Mouse (Mus musculus): ENCODE data around the gene Lrrc47. TPM values are rescaled to one million over a fixed set of nuclear protein-coding genes. Genes with fewer than 3 reads are reported as not detected.
A peak's percentile ranks its signal among the peaks of the same experiment; 100 is the strongest.

The Lrrc47 gene
- total RNA-seq (2021), result 10 to 100 TPM; 26.3 to 27.8 TPM
- long read RNA-seq, experiment 1, transcript Lrrc47-205 (7 exons, 3,468 nt), result major isoform, 17 of 51 reads
- long read RNA-seq, experiment 1, partial matches to known transcripts, result 7 of 51 reads
- long read RNA-seq, experiment 1, other reads (novel, unspliced or antisense), result 27 of 51 reads
- long read RNA-seq, experiment 2, transcript Lrrc47-205 (7 exons, 3,468 nt), result major isoform, 19 of 54 reads
- long read RNA-seq, experiment 2, partial matches to known transcripts, result 9 of 54 reads
- long read RNA-seq, experiment 2, other reads (novel, unspliced or antisense), result 26 of 54 reads

GRCm38 (mm10) chr4:154011646-154012089 lies at the start of gene Lrrc47:
Lrrc47 (plus strand) TSS chr4:154011731.
- DNase-seq (ENCODE audit: low spot score), result peak; percentile 85

GRCm38 (mm10) chr4:153962631-153963030 lies 48.9 kb upstream of the Lrrc47 start:
- no peak for DNase-seq (ENCODE audit: low spot score)

GRCm38 (mm10) chr4:153966651-153967050 lies 44.9 kb upstream of the Lrrc47 start:
- DNase-seq (ENCODE audit: low spot score), result no peak

- no peak for DNase-seq (ENCODE audit: low spot score)
Measured at GRCm38 (mm10) chr4:153967556-153967955, 44.0 kb upstream of the Lrrc47 start.

GRCm38 (mm10) chr4:153968063-153968462 lies 43.5 kb upstream of the Lrrc47 start:
- DNase-seq (ENCODE audit: low spot score), result no peak

- DNase-seq (ENCODE audit: low spot score), result peak; percentile 93
Measured at GRCm38 (mm10) chr4:153974431-153975291, 36.9 kb upstream of the Lrrc47 start, which contains the start of the genes Dffb and Cep104. Dffb (minus strand) TSS chr4:153975126. Cep104 (plus strand) TSS chr4:153975194.

- DNase-seq (ENCODE audit: low spot score), result no peak
Measured at GRCm38 (mm10) chr4:153975292-153975662, 36.3 kb upstream of the Lrrc47 start.

- DNase-seq (ENCODE audit: low spot score), result no peak
Measured at GRCm38 (mm10) chr4:153975768-153976167, 35.8 kb upstream of the Lrrc47 start.

- DNase-seq (ENCODE audit: low spot score), result no peak
Measured at GRCm38 (mm10) chr4:153979243-153979642, 32.3 kb upstream of the Lrrc47 start.

- no peak for DNase-seq (ENCODE audit: low spot score)
Measured at GRCm38 (mm10) chr4:153980470-153980869, 31.1 kb upstream of the Lrrc47 start.

- no peak for DNase-seq (ENCODE audit: low spot score)
Measured at GRCm38 (mm10) chr4:153992715-153993114, 18.8 kb upstream of the Lrrc47 start.

- DNase-seq (ENCODE audit: low spot score), result no peak
Measured at GRCm38 (mm10) chr4:153993505-153993904, 18.0 kb upstream of the Lrrc47 start.

- DNase-seq (ENCODE audit: low spot score), result no peak
Measured at GRCm38 (mm10) chr4:154005488-154005887, 6.0 kb upstream of the Lrrc47 start.

- no peak for DNase-seq (ENCODE audit: low spot score)
Measured at GRCm38 (mm10) chr4:154006264-154006663, 5.3 kb upstream of the Lrrc47 start.

GRCm38 (mm10) chr4:154007759-154008158 lies 3.8 kb upstream of the Lrrc47 start:
- DNase-seq (ENCODE audit: low spot score), result no peak

- no peak for DNase-seq (ENCODE audit: low spot score)
Measured at GRCm38 (mm10) chr4:154010907-154011645, 455 bp upstream of the Lrrc47 start.

- no peak for DNase-seq (ENCODE audit: low spot score)
Measured at GRCm38 (mm10) chr4:154012132-154012882, 776 bp downstream of the Lrrc47 start.

- DNase-seq (ENCODE audit: low spot score), result peak; percentile 47
Measured at GRCm38 (mm10) chr4:154015476-154015875, 3.9 kb downstream of the Lrrc47 start.

GRCm38 (mm10) chr4:154019571-154019970 lies 8.0 kb downstream of the Lrrc47 start:
- DNase-seq (ENCODE audit: low spot score), result peak; percentile 39

GRCm38 (mm10) chr4:154021432-154021831 lies 9.9 kb downstream of the Lrrc47 start:
- no peak for DNase-seq (ENCODE audit: low spot score)

GRCm38 (mm10) chr4:154022407-154022806 lies 10.9 kb downstream of the Lrrc47 start:
- DNase-seq (ENCODE audit: low spot score), result peak; percentile 65

Measured in gastrocnemius, adult 18-20 months (tissue).